Mouse (Mus musculus) liver, embryonic 14.5 days (tissue): Measurements from ENCODE around the gene Tex12.

Experiments
- CTCF ChIP-seq: IDR thresholded peaks from 2 replicates; pipeline ENCODE4 v1.5.1; 2016; ENCODE audit warnings: antibody characterized with exemption, low read depth, control low read depth
- EP300 ChIP-seq: IDR thresholded peaks from 2 replicates; pipeline ENCODE4 v1.6.1; 2016; ENCODE audit warnings: antibody characterized with exemption, low read depth

GRCm38 (mm10) chr9:50528293-50528892, 32.7 kb downstream of the Tex12 start, which contains the start of gene Pts:
- TF ChIP-seq CTCF, result peak; percentile 92
- no peak for TF ChIP-seq EP300
